Mouse (Mus musculus) spleen, postnatal 0 days (tissue): Measurements from ENCODE around the gene Ripply1. TPM values are rescaled to one million over a fixed set of nuclear protein-coding genes. Genes with fewer than 3 reads are reported as not detected.

ENCODE experiments used
- polyA plus RNA-seq: library from polyadenylated mRNA; unstranded; fragments of >200 nt; fragmentation: Nextera tagmentation; extraction: Ambion mirVana; gene quantifications from 2 replicates; pipeline ENCODE4 v1.2.1, GENCODE M21; 2015

Ripply1 gene
- not detected in 2 replicates for polyA plus RNA-seq

DNA sequence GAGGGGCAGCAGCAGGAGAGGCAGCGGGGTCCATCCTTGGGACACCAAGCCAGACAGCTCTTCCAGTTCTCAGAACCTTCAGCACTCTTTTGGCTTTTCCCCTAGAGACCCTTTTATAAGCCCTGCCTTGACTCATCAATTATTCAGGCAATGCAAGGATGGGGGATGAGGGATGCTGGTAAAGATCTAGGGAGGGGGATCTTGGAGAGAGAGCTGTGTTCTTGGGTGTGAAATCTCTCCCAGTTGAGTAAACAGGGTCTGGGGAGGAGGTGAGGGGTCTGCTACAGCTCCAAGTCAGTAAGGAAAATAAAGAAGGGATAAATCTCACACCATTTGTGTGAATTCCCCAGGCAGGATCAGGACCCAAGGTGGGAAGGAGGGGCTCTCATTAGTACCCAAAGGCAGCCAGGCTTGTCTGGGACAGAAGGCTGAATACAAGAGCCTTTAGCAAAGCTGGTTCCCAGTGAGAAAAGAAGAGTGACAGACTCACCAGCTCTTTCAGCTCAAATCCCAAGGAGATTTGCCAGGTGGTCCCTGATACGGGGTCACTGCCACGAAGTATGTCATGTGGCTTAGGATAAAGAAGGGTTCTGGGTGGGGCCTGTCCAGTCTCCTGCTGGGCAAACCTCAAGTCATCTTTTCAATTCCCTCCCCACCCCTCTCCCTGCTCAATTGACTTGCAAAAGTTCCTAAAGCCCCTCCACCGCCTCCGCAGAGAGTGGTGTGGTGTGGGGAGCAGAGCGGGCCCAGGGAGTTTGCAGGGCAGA lies at the start of gene Ripply1:
Gene Ripply1 (minus strand): TSS at position 76 of the 767 bp plus-strand sequence.

DNA sequence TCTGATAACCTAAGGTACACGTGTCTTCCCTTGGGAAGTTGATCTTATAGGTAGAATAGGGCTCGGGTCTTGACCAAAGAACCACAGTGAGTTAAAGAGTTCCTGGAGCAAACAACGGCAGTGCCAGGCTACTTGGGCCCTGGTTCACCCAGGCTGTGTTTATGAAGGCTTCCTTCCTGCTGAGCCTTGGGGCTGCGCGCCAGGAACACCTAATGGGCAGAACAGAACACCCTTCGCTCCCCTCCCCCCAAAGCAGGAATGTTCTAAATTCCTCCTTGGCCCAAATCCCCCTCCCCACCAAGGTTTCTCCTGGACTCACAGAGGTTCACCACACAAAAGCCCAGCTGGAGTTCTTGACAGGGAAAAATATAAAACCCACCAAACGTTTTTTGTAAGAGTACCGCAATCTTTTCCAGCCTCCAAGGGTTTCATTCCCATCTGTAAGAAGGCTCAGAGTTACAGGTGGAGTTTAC lies 18.3 kb upstream of the Ripply1 start, which contains the start of gene Cldn2:
Gene Cldn2 (plus strand): TSS at position 423 of the 473 bp plus-strand sequence.

Other genes with a start within 250 kb of the Ripply1 start
- gene Rnf128, start 219.0 kb downstream of the Ripply1 start, polyA plus RNA-seq: 10.8 and 12.8 TPM in 2 replicates
- gene Tbc1d8b, start 97.4 kb downstream of the Ripply1 start, polyA plus RNA-seq: 0.90 and 0.98 TPM in 2 replicates
- 0.26 and 0.39 TPM in 2 replicates for gene Gm15013, start 67.9 kb downstream of the Ripply1 start, polyA plus RNA-seq
- gene Cldn2, start 18.5 kb upstream of the Ripply1 start, polyA plus RNA-seq: 0.06 and 0.11 TPM in 2 replicates
- 0.59 and 1.3 TPM in 2 replicates for gene Morc4, start 89.3 kb upstream of the Ripply1 start, polyA plus RNA-seq
- gene Rbm41, start 216.2 kb upstream of the Ripply1 start, polyA plus RNA-seq: 1.8 and 2.2 TPM in 2 replicates